Mouse (Mus musculus) ES-E14 (cell line): ENCODE measurements around the gene Selenoo. TPM values are rescaled to one million over a fixed set of nuclear protein-coding genes. Genes with fewer than 3 reads are reported as not detected.

Source experiments
- DNase-seq: peaks from one replicate; pipeline ENCODE4 v3.0.0-alpha.2; 2013; ENCODE audit warnings: low read depth, low spot score
- H3K27ac ChIP-seq: 2 replicates; pipeline ENCODE4 v1.5.1; 2012; ENCODE audit warnings: low read depth, mild to moderate bottlenecking, low read length, moderate library complexity, mixed read lengths; ENCODE audit not compliant: poor library complexity, insufficient read depth, severe bottlenecking
- H3K36me3 ChIP-seq: 2 replicates; pipeline ENCODE4 v1.6.1; 2012; ENCODE audit warnings: mild to moderate bottlenecking, low read length, moderate library complexity, mixed read lengths; ENCODE audit not compliant: control insufficient read depth, poor library complexity, insufficient read depth, severe bottlenecking
- H3K4me1 ChIP-seq, 2 experiments: fragments of 150-350 bp in 1 of 2; sonication (generic) in 1 of 2; 2 replicates each; pipeline ENCODE4 v1.6.1; 2012; ENCODE audit warnings: low read length in 2 of 2, mild to moderate bottlenecking in 1 of 2, mixed read lengths in 1 of 2; ENCODE audit not compliant: control insufficient read depth in 2 of 2, insufficient read depth in 2 of 2, poor library complexity in 1 of 2
- H3K4me3 ChIP-seq, 2 experiments: fragments of 150-350 bp in 1 of 2; sonication (generic) in 1 of 2; 2 replicates each; pipeline ENCODE4 v1.5.1; 2012; ENCODE audit warnings: low read length in 2 of 2, low read depth in 1 of 2, mild to moderate bottlenecking in 1 of 2, mixed read lengths in 1 of 2; ENCODE audit not compliant: insufficient read depth in 1 of 2, poor library complexity in 1 of 2, severe bottlenecking in 1 of 2
- H3K9ac ChIP-seq: 2 replicates; pipeline ENCODE4 v1.6.1; 2012; ENCODE audit warnings: low read depth, mild to moderate bottlenecking, low read length, mixed read lengths; ENCODE audit not compliant: poor library complexity, insufficient read depth, severe bottlenecking
- H3K9me3 ChIP-seq: fragments of 150-350 bp; sonication (generic); 2 replicates; pipeline ENCODE4 v1.6.1; 2012; ENCODE audit warnings: low read depth, mild to moderate bottlenecking, low read length; ENCODE audit not compliant: control insufficient read depth, insufficient read depth
- CHD2 ChIP-seq: IDR thresholded peaks from 2 replicates; pipeline ENCODE4 v1.6.1; 2014; ENCODE audit warnings: mild to moderate bottlenecking, low read depth, low read length, inconsistent platforms
- HCFC1 ChIP-seq: IDR thresholded peaks from 2 replicates; pipeline ENCODE4 v1.6.1; 2012; ENCODE audit warnings: low read length, inconsistent platforms, borderline replicate concordance; ENCODE audit not compliant: insufficient read depth
- MAFK ChIP-seq: IDR thresholded peaks from 2 replicates; pipeline ENCODE4 v1.6.1; 2014; ENCODE audit warnings: mild to moderate bottlenecking, low read depth, low read length, inconsistent platforms; ENCODE audit not compliant: insufficient read depth
- ZC3H11A ChIP-seq: IDR thresholded peaks from 2 replicates; pipeline ENCODE4 v1.6.1; 2012; ENCODE audit warnings: low read depth, mild to moderate bottlenecking, inconsistent platforms, low read length, borderline replicate concordance
- ZNF384 ChIP-seq: IDR thresholded peaks from 2 replicates; pipeline ENCODE4 v1.6.1; 2012; ENCODE audit warnings: low read depth, low read length, inconsistent platforms
- in situ Hi-C, 2 experiments: fragments of 600-800 bp; cut with MboI; formaldehyde crosslinking; loops; one replicate each; pipeline ENCODE4 v1.15.1; 2025; ENCODE audit warnings: low sequenced_read_pairs in 2 of 2, inconsistent platforms in 1 of 2; ENCODE audit not compliant: unreplicated experiment in 2 of 2
- total RNA-seq: library from RNA; depleted of rRNA; stranded (reverse); fragments of 300-350 nt; gene quantifications from 2 replicates; pipeline ENCODE4 v1.2.3, GENCODE M21; 2012

Selenoo gene
- total RNA-seq, 1 experiment = 7.5 TPM

DNA sequence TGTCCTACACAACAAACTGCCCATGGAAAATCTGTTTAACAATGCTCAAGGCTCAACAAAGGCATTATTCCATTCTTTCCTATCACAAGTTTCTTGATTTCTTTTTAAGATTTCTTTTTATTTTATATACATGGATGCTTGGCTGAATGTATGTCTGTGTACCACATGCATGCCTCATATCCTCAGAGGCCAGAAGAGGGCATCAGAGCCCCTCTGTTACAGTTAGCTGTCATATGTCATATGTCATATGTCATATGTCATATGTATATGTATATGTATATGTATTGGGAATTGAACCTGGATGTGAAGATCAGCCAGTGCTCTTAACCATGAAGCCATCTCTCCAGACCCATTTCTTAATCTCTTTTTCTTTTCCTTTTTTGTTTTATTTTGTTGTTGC, 29.1 kb downstream of the Selenoo start:
- Histone ChIP-seq H3K4me1 (peaks cover 0 to 5% of the 10 kb centered on the region in 2 experiments; a peak in 1 of 4 replicates), H3K9me3 (no peaks in the 10 kb centered on the region), H3K4me3 (no peak overlapping the region), H3K27ac (no peak overlapping the region), H3K9ac (no peak overlapping the region), H3K36me3 (peaks cover 15% of the 10 kb centered on the region)
- DNase-seq = no peak
- TF ChIP-seq ZNF384 = no peak
- TF ChIP-seq MAFK = no peak
- TF ChIP-seq CHD2 = no peak
- no peak for TF ChIP-seq HCFC1
- TF ChIP-seq ZC3H11A = no peak
- in situ Hi-C loops = no loop called here

DNA sequence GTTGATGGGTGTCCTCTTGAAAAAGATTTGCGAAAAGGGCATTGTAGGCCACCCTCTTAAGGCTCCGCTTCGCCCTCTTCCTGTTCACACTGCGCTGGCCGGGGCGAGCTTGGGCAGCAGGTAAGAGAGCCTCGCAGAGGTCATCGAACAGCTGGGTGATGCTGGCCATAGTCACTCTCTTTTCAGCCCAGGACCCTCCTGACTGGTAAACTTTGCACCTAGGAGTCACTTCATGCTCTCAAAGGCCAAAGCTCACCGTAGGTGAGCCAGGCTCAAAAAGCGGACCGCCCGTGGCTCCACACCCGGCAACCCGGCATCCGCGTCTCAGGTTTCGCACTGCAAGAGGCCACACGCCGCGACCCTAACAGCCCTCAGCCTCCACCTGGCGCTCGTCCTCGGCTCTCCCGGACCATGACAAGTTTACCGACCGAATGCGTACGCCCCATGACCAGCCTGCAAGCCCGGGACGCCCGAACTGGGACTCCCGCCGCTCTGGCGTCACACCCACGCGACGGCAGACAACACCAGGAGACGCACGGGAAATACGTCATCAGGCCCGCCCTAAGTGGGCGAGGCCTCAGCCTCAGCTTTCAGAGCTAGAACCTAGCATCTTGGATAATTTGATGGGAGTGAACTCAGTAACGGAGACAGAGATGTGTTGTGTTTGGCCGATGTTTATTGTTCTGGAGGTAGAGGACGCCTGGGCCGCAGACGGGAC, 33.9 kb downstream of the Selenoo start, which contains the start of gene Tubgcp6:
TSS of gene Tubgcp6 (minus strand) at position 464 of the 718 bp plus-strand sequence.
- H3K4me1 ChIP-seq = peaks cover 0 to 8% of the 10 kb centered on the region in 2 experiments; a peak in 1 of 4 replicates

DNA sequence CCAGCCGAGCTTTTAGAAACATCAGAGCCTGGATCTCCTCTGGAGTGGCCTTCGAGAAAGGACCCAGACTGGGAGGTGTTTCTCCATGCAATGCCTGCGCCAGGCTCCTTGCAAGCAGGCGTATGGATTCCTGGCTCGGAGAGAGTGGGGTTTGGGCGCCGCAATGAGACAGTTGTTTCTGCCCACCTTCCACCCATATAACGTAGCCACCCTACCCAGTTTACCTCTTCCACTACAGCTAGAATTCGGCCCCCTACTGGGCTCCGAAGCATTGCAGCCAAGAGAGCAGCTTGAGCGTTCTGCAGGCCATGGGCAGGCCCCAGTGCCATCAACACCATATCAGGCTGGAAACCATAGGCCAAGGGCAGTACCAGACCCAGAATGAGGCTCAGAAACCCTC, 34.7 kb downstream of the Selenoo start:
- TF ChIP-seq CHD2 (no peak), ZNF384 (no peak), HCFC1 (no peak), MAFK (no peak), ZC3H11A (no peak)
- H3K9me3 ChIP-seq = no peaks in the 10 kb centered on the region
- peak overlapping the region; percentile 67; the same call in 1 of the 2 replicates for H3K9ac ChIP-seq
- peaks cover 3% of the 10 kb centered on the region; the same call in 1 of the 2 replicates for H3K36me3 ChIP-seq
- no peak for DNase-seq
- in situ Hi-C loops = no loop called here
- H3K4me3 ChIP-seq = peak overlapping the region; percentile 69 to 93
- H3K4me1 ChIP-seq = peaks cover 0 to 8% of the 10 kb centered on the region in 2 experiments; a peak in 1 of 4 replicates
- no peak overlapping the region for H3K27ac ChIP-seq

More for the DNA sequence above, 33.9 kb downstream of the Selenoo start, which contains the start of gene Tubgcp6:
- H3K4me3 ChIP-seq = peak within 1 kb of the TSS; percentile 69 to 93
- TF ChIP-seq MAFK = no peak
- TF ChIP-seq HCFC1 = peak; percentile 83
- DNase-seq = peak; percentile 95
- peak within 1 kb of the TSS; percentile 18; the same call in 1 of the 2 replicates for H3K27ac ChIP-seq
- no peaks in the 10 kb centered on the region for H3K9me3 ChIP-seq
- in situ Hi-C loops = no loop called here
- peaks cover 3% of the 10 kb centered on the region; the same call in 1 of the 2 replicates for H3K36me3 ChIP-seq
- peak within 1 kb of the TSS; percentile 96 for H3K9ac ChIP-seq

DNA sequence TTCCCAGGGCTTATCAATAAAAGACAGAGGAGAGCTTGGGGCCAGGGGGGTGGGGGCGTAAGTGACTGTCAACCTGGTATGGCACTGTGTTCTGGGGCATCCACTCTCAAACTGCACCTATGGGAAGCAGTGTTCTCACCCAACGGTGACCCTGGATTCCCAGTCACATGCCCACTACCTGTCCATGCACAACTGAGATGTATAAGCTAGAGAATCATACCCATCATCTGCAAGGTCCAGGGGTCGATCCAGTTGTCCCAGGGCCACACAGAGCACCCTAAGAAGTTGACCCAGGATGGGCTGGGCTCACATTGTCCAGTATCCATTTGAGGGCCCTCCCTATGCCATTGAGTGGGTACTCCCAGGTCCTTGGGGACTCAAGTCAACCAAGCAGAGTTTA, 35.4 kb downstream of the Selenoo start:
- peaks cover 0 to 10% of the 10 kb centered on the region in 2 experiments; a peak in 1 of 4 replicates for H3K4me1 ChIP-seq
- no peak for TF ChIP-seq CHD2
- TF ChIP-seq MAFK = no peak
- no peak for TF ChIP-seq ZNF384
- no peak for TF ChIP-seq HCFC1
- TF ChIP-seq ZC3H11A = no peak
- H3K4me3 ChIP-seq = no peak overlapping the region
- DNase-seq = no peak
- H3K36me3 ChIP-seq = peaks cover 3% of the 10 kb centered on the region; the same call in 1 of the 2 replicates
- in situ Hi-C loops = no loop called here
- H3K27ac ChIP-seq = no peak overlapping the region
- H3K9me3 ChIP-seq = no peaks in the 10 kb centered on the region
- H3K9ac ChIP-seq = no peak overlapping the region
